Mouse (Mus musculus): ENCODE measurements around the gene Slc24a4. TPM values are rescaled to one million over a fixed set of nuclear protein-coding genes. Genes with fewer than 3 reads are reported as not detected.

The Slc24a4 gene
- polyA plus RNA-seq, 1 experiment from 2014 or later, result 4.0 TPM

GRCm38 (mm10) chr12:102248104-102248503, 119.6 kb downstream of the Slc24a4 start:
- no peak overlapping the region for H3K27ac ChIP-seq (ENCODE audit: poor library complexity, severe bottlenecking)
- no peak overlapping the region for H3K4me2 ChIP-seq
- no peak overlapping the region for H3K4me3 ChIP-seq
- no peaks in the 10 kb centered on the region for H3K27me3 ChIP-seq (replicated peaks)
- no peaks in the 10 kb centered on the region for H3K4me1 ChIP-seq (replicated peaks)
- no peaks in the 10 kb centered on the region for H3K9me3 ChIP-seq (replicated peaks)
- H3K36me3 ChIP-seq, result no peaks in the 10 kb centered on the region; the same call in 1 of the 2 replicates
- 85% methylated on average over 6 of the region's 6 CpGs for WGBS
- H3K9ac ChIP-seq, result no peak overlapping the region
- no peak for ATAC-seq (ENCODE audit: insufficient number of reproducible peaks, low FRiP score)

GRCm38 (mm10) chr12:102250316-102250715, 121.8 kb downstream of the Slc24a4 start:
- Histone ChIP-seq H3K9ac (no peak overlapping the region), H3K4me2 (no peak overlapping the region), H3K27me3 (replicated peaks) (no peaks in the 10 kb centered on the region), H3K4me1 (replicated peaks) (no peaks in the 10 kb centered on the region), H3K9me3 (replicated peaks) (no peaks in the 10 kb centered on the region), H3K36me3 (no peaks in the 10 kb centered on the region; the same call in 1 of the 2 replicates), H3K4me3 (no peak overlapping the region), H3K27ac (ENCODE audit: poor library complexity, severe bottlenecking) (no peak overlapping the region)
- 88% methylated on average over 4 of the region's 4 CpGs for WGBS
- ATAC-seq (ENCODE audit: insufficient number of reproducible peaks, low FRiP score), result no peak

GRCm38 (mm10) chr12:102251070-102251469, 122.5 kb downstream of the Slc24a4 start:
- H3K27ac ChIP-seq (ENCODE audit: poor library complexity, severe bottlenecking), result no peak overlapping the region
- no peaks in the 10 kb centered on the region for H3K9me3 ChIP-seq (replicated peaks)
- H3K4me2 ChIP-seq, result no peak overlapping the region
- 83% methylated on average over 3 of the region's 3 CpGs for WGBS
- H3K9ac ChIP-seq, result no peak overlapping the region
- H3K27me3 ChIP-seq (replicated peaks), result no peaks in the 10 kb centered on the region
- no peaks in the 10 kb centered on the region for H3K4me1 ChIP-seq (replicated peaks)
- H3K4me3 ChIP-seq, result no peak overlapping the region
- no peak for ATAC-seq (ENCODE audit: insufficient number of reproducible peaks, low FRiP score)
- H3K36me3 ChIP-seq, result no peaks in the 10 kb centered on the region; the same call in 1 of the 2 replicates

- H3K9ac ChIP-seq, result no peak overlapping the region
- no peak overlapping the region for H3K27ac ChIP-seq (ENCODE audit: poor library complexity, severe bottlenecking)
- H3K4me3 ChIP-seq, result no peak overlapping the region
- 46% methylated on average over 3 of the region's 3 CpGs for WGBS
- H3K27me3 ChIP-seq (replicated peaks), result no peaks in the 10 kb centered on the region
- no peaks in the 10 kb centered on the region for H3K4me1 ChIP-seq (replicated peaks)
- no peak for ATAC-seq (ENCODE audit: insufficient number of reproducible peaks, low FRiP score)
- no peak overlapping the region for H3K4me2 ChIP-seq
- no peaks in the 10 kb centered on the region; the same call in 1 of the 2 replicates for H3K36me3 ChIP-seq
- H3K9me3 ChIP-seq (replicated peaks), result no peaks in the 10 kb centered on the region
Observed at GRCm38 (mm10) chr12:102251985-102252384, 123.5 kb downstream of the Slc24a4 start.

GRCm38 (mm10) chr12:102252525-102252924, 124.0 kb downstream of the Slc24a4 start:
- H3K27me3 ChIP-seq (replicated peaks), result no peaks in the 10 kb centered on the region
- no peak overlapping the region for H3K9ac ChIP-seq
- no peaks in the 10 kb centered on the region for H3K4me1 ChIP-seq (replicated peaks)
- H3K4me3 ChIP-seq, result no peak overlapping the region
- H3K9me3 ChIP-seq (replicated peaks), result no peaks in the 10 kb centered on the region
- ATAC-seq (ENCODE audit: insufficient number of reproducible peaks, low FRiP score), result no peak
- no peak overlapping the region for H3K4me2 ChIP-seq
- 65% methylated on average over 1 of the region's 1 CpGs for WGBS
- H3K36me3 ChIP-seq, result no peaks in the 10 kb centered on the region; the same call in 1 of the 2 replicates
- no peak overlapping the region for H3K27ac ChIP-seq (ENCODE audit: poor library complexity, severe bottlenecking)

- Histone ChIP-seq H3K27me3 (replicated peaks) (no peaks in the 10 kb centered on the region), H3K4me1 (replicated peaks) (no peaks in the 10 kb centered on the region), H3K4me3 (no peak overlapping the region), H3K9me3 (replicated peaks) (no peaks in the 10 kb centered on the region), H3K36me3 (no peaks in the 10 kb centered on the region), H3K4me2 (no peak overlapping the region), H3K9ac (no peak overlapping the region), H3K27ac (ENCODE audit: poor library complexity, severe bottlenecking) (no peak overlapping the region)
- ATAC-seq (ENCODE audit: insufficient number of reproducible peaks, low FRiP score), result no peak
Observed at GRCm38 (mm10) chr12:102255012-102255411, 126.5 kb downstream of the Slc24a4 start.

GRCm38 (mm10) chr12:102258522-102259112, 130.1 kb downstream of the Slc24a4 start:
- Histone ChIP-seq H3K27me3 (replicated peaks) (no peaks in the 10 kb centered on the region), H3K4me3 (no peak overlapping the region), H3K4me2 (no peak overlapping the region), H3K36me3 (no peaks in the 10 kb centered on the region), H3K27ac (ENCODE audit: poor library complexity, severe bottlenecking) (no peak overlapping the region), H3K9ac (no peak overlapping the region), H3K9me3 (replicated peaks) (no peaks in the 10 kb centered on the region), H3K4me1 (replicated peaks) (peaks cover 10% of the 10 kb centered on the region)
- WGBS, result 61% methylated on average over 3 of the region's 3 CpGs
- no peak for ATAC-seq (ENCODE audit: insufficient number of reproducible peaks, low FRiP score)

GRCm38 (mm10) chr12:102261933-102262396, 133.4 kb downstream of the Slc24a4 start:
- H3K4me3 ChIP-seq, result no peak overlapping the region
- WGBS, result 29% methylated on average over 8 of the region's 8 CpGs
- H3K27ac ChIP-seq (ENCODE audit: poor library complexity, severe bottlenecking), result no peak overlapping the region
- no peak overlapping the region for H3K4me2 ChIP-seq
- H3K9ac ChIP-seq, result no peak overlapping the region
- no peaks in the 10 kb centered on the region for H3K36me3 ChIP-seq
- no peak; the same call in 1 of the 2 replicates for ATAC-seq (ENCODE audit: insufficient number of reproducible peaks, low FRiP score)
- peaks cover 10% of the 10 kb centered on the region for H3K4me1 ChIP-seq (replicated peaks)
- no peaks in the 10 kb centered on the region for H3K27me3 ChIP-seq (replicated peaks)
- no peaks in the 10 kb centered on the region for H3K9me3 ChIP-seq (replicated peaks)

- Histone ChIP-seq H3K36me3 (no peaks in the 10 kb centered on the region), H3K27me3 (replicated peaks) (no peaks in the 10 kb centered on the region), H3K4me3 (no peak overlapping the region), H3K4me2 (no peak overlapping the region), H3K9ac (no peak overlapping the region), H3K4me1 (replicated peaks) (peaks cover 10% of the 10 kb centered on the region), H3K27ac (ENCODE audit: poor library complexity, severe bottlenecking) (no peak overlapping the region), H3K9me3 (replicated peaks) (no peaks in the 10 kb centered on the region)
- no peak for ATAC-seq (ENCODE audit: insufficient number of reproducible peaks, low FRiP score)
- WGBS, result 74% methylated on average over 2 of the region's 2 CpGs
Observed at GRCm38 (mm10) chr12:102262809-102263208, 134.3 kb downstream of the Slc24a4 start.

- no peak overlapping the region for H3K27ac ChIP-seq (ENCODE audit: poor library complexity, severe bottlenecking)
- H3K4me2 ChIP-seq, result no peak overlapping the region
- no peak for ATAC-seq (ENCODE audit: insufficient number of reproducible peaks, low FRiP score)
- no peak overlapping the region for H3K9ac ChIP-seq
- no peak overlapping the region for H3K4me3 ChIP-seq
- no peaks in the 10 kb centered on the region for H3K27me3 ChIP-seq (replicated peaks)
- peaks cover 10% of the 10 kb centered on the region for H3K4me1 ChIP-seq (replicated peaks)
- no peaks in the 10 kb centered on the region for H3K36me3 ChIP-seq
- H3K9me3 ChIP-seq (replicated peaks), result no peaks in the 10 kb centered on the region
Observed at GRCm38 (mm10) chr12:102263249-102263648, 134.7 kb downstream of the Slc24a4 start.

GRCm38 (mm10) chr12:102266433-102266832, 137.9 kb downstream of the Slc24a4 start:
- H3K9ac ChIP-seq, result no peak overlapping the region
- H3K27me3 ChIP-seq (replicated peaks), result no peaks in the 10 kb centered on the region
- H3K4me2 ChIP-seq, result no peak overlapping the region
- whole genome bisulfite sequencing, result 85% methylated on average over 8 of the region's 8 CpGs
- peaks cover 13% of the 10 kb centered on the region for H3K4me1 ChIP-seq (replicated peaks)
- H3K36me3 ChIP-seq, result no peaks in the 10 kb centered on the region
- no peak overlapping the region for H3K27ac ChIP-seq (ENCODE audit: poor library complexity, severe bottlenecking)
- no peak for ATAC-seq (ENCODE audit: insufficient number of reproducible peaks, low FRiP score)
- no peak overlapping the region for H3K4me3 ChIP-seq
- H3K9me3 ChIP-seq (replicated peaks), result no peaks in the 10 kb centered on the region

GRCm38 (mm10) chr12:102269144-102269543, 140.6 kb downstream of the Slc24a4 start:
- 40% methylated on average over 2 of the region's 2 CpGs for WGBS
- Histone ChIP-seq H3K4me1 (replicated peaks) (peaks cover 9% of the 10 kb centered on the region; the same call in 1 of the 2 replicates), H3K27me3 (replicated peaks) (no peaks in the 10 kb centered on the region), H3K9ac (no peak overlapping the region), H3K36me3 (no peaks in the 10 kb centered on the region), H3K4me2 (no peak overlapping the region), H3K4me3 (no peak overlapping the region), H3K9me3 (replicated peaks) (no peaks in the 10 kb centered on the region), H3K27ac (ENCODE audit: poor library complexity, severe bottlenecking) (no peak overlapping the region)
- ATAC-seq (ENCODE audit: insufficient number of reproducible peaks, low FRiP score), result no peak

Measured in heart, embryonic 12.5 days (tissue).